Mouse (Mus musculus): ENCODE measurements around the gene Fam19a2.

DNA sequence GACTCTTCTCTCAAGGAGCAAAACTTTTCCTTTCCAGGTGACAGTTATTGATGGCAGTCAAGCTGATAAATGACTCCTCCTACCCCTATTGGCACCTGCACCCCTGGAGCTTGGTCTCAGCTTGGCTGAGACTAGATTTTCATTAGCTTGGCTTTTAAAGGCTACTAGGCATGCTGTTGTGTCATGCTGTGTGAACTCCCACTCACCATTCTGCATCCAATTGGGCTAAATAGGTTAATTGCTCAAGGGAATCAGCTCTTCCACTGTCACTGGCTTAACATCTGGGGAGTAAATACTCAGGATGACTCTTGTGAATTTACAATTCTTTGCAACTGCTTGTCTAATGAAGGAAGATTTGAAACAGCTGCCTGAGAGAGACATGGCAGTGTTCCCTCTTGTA lies 407.4 kb downstream of the Fam19a2 start:
- TF ChIP-seq POLR2A (IDR thresholded peaks at IDR 0.05; ENCODE audit: control insufficient read depth, low read depth, low read length) (no peak), CTCF (IDR thresholded peaks at IDR 0.05; ENCODE audit: control insufficient read depth, insufficient read depth, insufficient replicate concordance, low read depth, low read length) (no peak)
